Mouse (Mus musculus): Measurements from ENCODE around the gene Samsn1.

The Samsn1 gene

GRCm38 (mm10) chr16:75933357-75933756, 88.7 kb downstream of the Samsn1 start:
- in situ Hi-C loops (cut with MboI) = no loop called here

- in situ Hi-C loops (cut with MboI) = no loop called here
Observed at GRCm38 (mm10) chr16:75930222-75930553, 91.9 kb downstream of the Samsn1 start.

- in situ Hi-C loops (cut with MboI) = no loop called here
Observed at GRCm38 (mm10) chr16:75929536-75930221, 92.4 kb downstream of the Samsn1 start.

GRCm38 (mm10) chr16:75926511-75926910, 95.6 kb downstream of the Samsn1 start:
- in situ Hi-C loops (cut with MboI) = no loop called here

- in situ Hi-C loops (cut with MboI) = loop anchor here (25.0 kb wide), 1 partner anchor 441 kb away; the partner anchor contains the start of gene Nrip1
Observed at GRCm38 (mm10) chr16:75920870-75921269, 101.2 kb downstream of the Samsn1 start.

GRCm38 (mm10) chr16:75919298-75919697, 102.8 kb downstream of the Samsn1 start:
- in situ Hi-C loops (cut with MboI) = loop anchor here (25.0 kb wide), 1 partner anchor 443 kb away; the partner anchor contains the start of gene Nrip1

- in situ Hi-C loops (cut with MboI) = loop anchor here (25.0 kb wide), 1 partner anchor 445 kb away; the partner anchor contains the start of gene Nrip1
Observed at GRCm38 (mm10) chr16:75917712-75918111, 104.4 kb downstream of the Samsn1 start.

GRCm38 (mm10) chr16:75912051-75912450, 110.0 kb downstream of the Samsn1 start:
- in situ Hi-C loops (cut with MboI) = loop anchor here (25.0 kb wide), 1 partner anchor 450 kb away; the partner anchor contains the start of gene Nrip1

GRCm38 (mm10) chr16:75908635-75909494, 113.2 kb downstream of the Samsn1 start:
- in situ Hi-C loops (cut with MboI) = loop anchor here (25.0 kb wide), 1 partner anchor 453 kb away; the partner anchor contains the start of gene Nrip1

GRCm38 (mm10) chr16:75906790-75907189, 115.3 kb downstream of the Samsn1 start:
- in situ Hi-C loops (cut with MboI) = loop anchor here (25.0 kb wide), 1 partner anchor 456 kb away; the partner anchor contains the start of gene Nrip1

GRCm38 (mm10) chr16:75906260-75906659, 115.8 kb downstream of the Samsn1 start:
- in situ Hi-C loops (cut with MboI) = loop anchor here (25.0 kb wide), 1 partner anchor 456 kb away; the partner anchor contains the start of gene Nrip1

GRCm38 (mm10) chr16:75905324-75905723, 116.8 kb downstream of the Samsn1 start:
- in situ Hi-C loops (cut with MboI) = loop anchor here (25.0 kb wide), 1 partner anchor 457 kb away; the partner anchor contains the start of gene Nrip1

GRCm38 (mm10) chr16:75904072-75904471, 118.0 kb downstream of the Samsn1 start:
- in situ Hi-C loops (cut with MboI) = loop anchor here (25.0 kb wide), 1 partner anchor 458 kb away; the partner anchor contains the start of gene Nrip1

- in situ Hi-C loops (cut with MboI) = loop anchor here (25.0 kb wide), 1 partner anchor 459 kb away; the partner anchor contains the start of gene Nrip1
Observed at GRCm38 (mm10) chr16:75903028-75903427, 119.1 kb downstream of the Samsn1 start.

GRCm38 (mm10) chr16:75899885-75900620, 122.0 kb downstream of the Samsn1 start:
- in situ Hi-C loops (cut with MboI) = loop anchor here (25.0 kb wide), 1 partner anchor 462 kb away; the partner anchor contains the start of gene Nrip1

- in situ Hi-C loops (cut with MboI) = no loop called here
Observed at GRCm38 (mm10) chr16:75897828-75898367, 124.2 kb downstream of the Samsn1 start.

GRCm38 (mm10) chr16:75894263-75894901, 127.7 kb downstream of the Samsn1 start:
- in situ Hi-C loops (cut with MboI) = no loop called here

GRCm38 (mm10) chr16:75893470-75893869, 128.6 kb downstream of the Samsn1 start:
- in situ Hi-C loops (cut with MboI) = no loop called here

GRCm38 (mm10) chr16:75889081-75889646, 132.9 kb downstream of the Samsn1 start:
- in situ Hi-C loops (cut with MboI) = no loop called here

GRCm38 (mm10) chr16:75887203-75887602, 134.9 kb downstream of the Samsn1 start:
- in situ Hi-C loops (cut with MboI) = no loop called here

Measured in mature B cell (primary cell).